Comparison of ENCODE assay signal across 8 mouse cellular contexts in genomic region chr5:125141525-125141880, GRCm38 (mm10). TPM values are rescaled to one million over a fixed set of nuclear protein-coding genes. Genes with fewer than 3 reads are reported as not detected.
DNase-seq lines count a peak whose midpoint lies in the region; ATAC-seq and TF ChIP-seq lines count a peak whose summit lies in the region.

No protein-coding gene starts in this region.

- no peaks in the 10 kb centered on the region for H3K9me3 ChIP-seq in lung, embryonic 16.5 days (ENCODE audit: control insufficient read depth, low read length)
- H3K9me3 ChIP-seq in lung, postnatal 0 days (ENCODE audit: low read length), result no peaks in the 10 kb centered on the region
- H3K9me3 ChIP-seq in stomach, postnatal 0 days (ENCODE audit: control insufficient read depth, low read length), result no peaks in the 10 kb centered on the region

- no peaks in the 10 kb centered on the region for H3K36me3 ChIP-seq in lung, embryonic 16.5 days (ENCODE audit: control insufficient read depth, insufficient read depth, low read length)
- no peaks in the 10 kb centered on the region for H3K36me3 ChIP-seq in lung, postnatal 0 days (ENCODE audit: insufficient read depth, low read length)
- no peaks in the 10 kb centered on the region for H3K36me3 ChIP-seq in stomach, postnatal 0 days (ENCODE audit: control insufficient read depth, insufficient read depth, low read length)

- peak overlapping the region; percentile 34 for H3K4me3 ChIP-seq in lung, embryonic 16.5 days (ENCODE audit: low read length)
- H3K4me3 ChIP-seq in lung, postnatal 0 days (ENCODE audit: low read depth, low read length), result no peak overlapping the region
- H3K4me3 ChIP-seq in stomach, postnatal 0 days (ENCODE audit: low read depth, low read length), result peak overlapping the region; percentile 43; the same call in 1 of the 2 replicates

- ATAC-seq in cerebellum, adult (ENCODE audit: insufficient number of reproducible peaks, low FRiP score, low TSS enrichment), result peak; percentile 5; the same call in 1 of the 2 replicates
- ATAC-seq in lung, embryonic 16.5 days (ENCODE audit: low read depth), result peak; percentile 73
- ATAC-seq in hematopoietic stem cell, adult 5-6 weeks (replicated peaks in 1 of 2; ENCODE audit: insufficient read depth in 1 of 2, low FRiP score in 2 of 2, low TSS enrichment in 1 of 2, low read depth in 1 of 2, poor library complexity in 2 of 2, severe bottlenecking in 2 of 2), result peak; percentile 18 to 49
- ATAC-seq in lung, postnatal 0 days, result peak; percentile 75
- ATAC-seq in stomach, postnatal 0 days (ENCODE audit: low FRiP score, low TSS enrichment), result peak; percentile 82

- no peak for TF ChIP-seq EP300 in lung, postnatal 0 days (IDR thresholded peaks at IDR 0.05)
- no peak for TF ChIP-seq EP300 in stomach, postnatal 0 days (optimal IDR thresholded peaks at IDR 0.05)

- no peak for DNase-seq in cerebellum, adult 11-12 months
- no peak for DNase-seq in lung, postnatal 14 days
- peak; percentile 89 for DNase-seq in lung, postnatal 0 days (ENCODE audit: low spot score)
- peak; percentile 70 for DNase-seq in stomach, postnatal 0 days (ENCODE audit: low spot score)
- no peak for DNase-seq in cerebellum, postnatal 36 days

- peak overlapping the region; percentile 53 for H3K4me2 ChIP-seq in lung, embryonic 16.5 days (ENCODE audit: low read depth, low read length)
- peak overlapping the region; percentile 65 for H3K4me2 ChIP-seq in lung, postnatal 0 days (replicated peaks; ENCODE audit: low read depth, low read length)
- peak overlapping the region; percentile 78 for H3K4me2 ChIP-seq in stomach, postnatal 0 days (replicated peaks; ENCODE audit: low read depth)

- H3K9ac ChIP-seq in lung, embryonic 16.5 days (ENCODE audit: low read length), result peak overlapping the region; percentile 55; the same call in 1 of the 2 replicates
- 0 out of 2 replicates have a peak overlapping the region, but pooled peaks have one; percentile 43 for H3K9ac ChIP-seq in lung, postnatal 0 days (replicated peaks; ENCODE audit: low read depth)
- H3K9ac ChIP-seq in stomach, postnatal 0 days (ENCODE audit: low read length), result peak overlapping the region; percentile 62

- no peaks in the 10 kb centered on the region for H3K27me3 ChIP-seq in lung, embryonic 16.5 days (ENCODE audit: control insufficient read depth, insufficient read depth, low read depth, low read length)
- no peaks in the 10 kb centered on the region for H3K27me3 ChIP-seq in lung, postnatal 0 days (replicated peaks; ENCODE audit: insufficient read depth, low read length)
- no peaks in the 10 kb centered on the region for H3K27me3 ChIP-seq in stomach, postnatal 0 days (ENCODE audit: control insufficient read depth, insufficient read depth, low read length)

- H3K27ac ChIP-seq in lung, embryonic 16.5 days (ENCODE audit: low read length), result peak overlapping the region; percentile 100
- H3K27ac ChIP-seq in lung, postnatal 0 days (ENCODE audit: low read length), result peak overlapping the region; percentile 98
- H3K27ac ChIP-seq in stomach, postnatal 0 days (replicated peaks), result peak overlapping the region; percentile 98

- WGBS in lung, embryonic 16.5 days, result 4% methylated on average over 7 of the region's 7 CpGs
- WGBS in lung, postnatal 0 days, result 5% methylated on average over 7 of the region's 7 CpGs
- 4% methylated on average over 7 of the region's 7 CpGs for WGBS in stomach, postnatal 0 days

- peaks cover 75% of the 10 kb centered on the region for H3K4me1 ChIP-seq in lung, embryonic 16.5 days (replicated peaks; ENCODE audit: control insufficient read depth, insufficient read depth, low read length)
- peaks cover 48% of the 10 kb centered on the region; the same call in 1 of the 2 replicates for H3K4me1 ChIP-seq in lung, postnatal 0 days (ENCODE audit: insufficient read depth, low read depth, low read length)
- H3K4me1 ChIP-seq in stomach, postnatal 0 days (replicated peaks; ENCODE audit: control insufficient read depth, insufficient read depth), result peaks cover 27% of the 10 kb centered on the region

- TF ChIP-seq CTCF in lung, postnatal 0 days (IDR thresholded peaks at IDR 0.05), result no peak
- no peak for TF ChIP-seq CTCF in stomach, postnatal 0 days (IDR thresholded peaks at IDR 0.05; ENCODE audit: low read depth)

RNA-seq across cellular contexts. Expression of gene Ncor2, which starts 37.5 kb away (rescaled TPM):
- polyA plus RNA-seq in lung, embryonic 16.5 days (2015; fragmentation: Nextera tagmentation; extraction: Ambion mirVana), result 20.3 and 27.3 TPM in 2 replicates
- 10.7 and 13.4 TPM in 2 replicates for total RNA-seq in hematopoietic stem cell, adult 5-6 weeks (2017)
- 20.2 and 23.9 TPM in 2 replicates for polyA plus RNA-seq in lung, postnatal 0 days (2015; fragmentation: Nextera tagmentation; extraction: Ambion mirVana)
- 11.1 and 12.1 TPM in 2 replicates for polyA plus RNA-seq in stomach, postnatal 0 days (2015; fragmentation: Nextera tagmentation; extraction: Ambion mirVana)

Comparison
In these comparisons a context has a peak if more than half of its experiments do, and no peak if none do; other contexts are left out.
1. DNase-seq: peak in lung, postnatal 0 days (single experiment) and stomach, postnatal 0 days (single experiment); none in cerebellum, adult 11-12 months (single experiment), lung, postnatal 14 days (single experiment) and cerebellum, postnatal 36 days (0 of 2).
2. ATAC-seq: peak in every context shown above with its lines; median percentile 82 in stomach, postnatal 0 days; 75 in lung, postnatal 0 days; 73 in lung, embryonic 16.5 days; 34 in hematopoietic stem cell, adult 5-6 weeks; 5 in cerebellum, adult.
3. Peak in every context shown above with its lines, with median percentiles within 50 percentile points of each other: H3K27ac ChIP-seq, H3K4me2 ChIP-seq and H3K9ac ChIP-seq.